Mouse (Mus musculus) CH12.LX (cell line): ENCODE measurements around the gene Emc10.

Source experiments
- CTCF ChIP-seq, 2 experiments: IDR thresholded peaks in 1 of 2; conservative IDR thresholded peaks in 1 of 2; 2 replicates each; pipeline ENCODE4 v1.5.1; 2011 to 2012; ENCODE audit warnings: low read depth in 2 of 2, low read length in 2 of 2, improper control_type of control experiment in 1 of 2, inconsistent platforms in 1 of 2, mild to moderate bottlenecking in 1 of 2, moderate library complexity in 1 of 2
- JUN ChIP-seq: IDR thresholded peaks from 2 replicates; pipeline ENCODE4 v1.6.1; 2011; ENCODE audit warnings: low read depth, mild to moderate bottlenecking, low read length, improper control_type of control experiment, moderate library complexity; ENCODE audit not compliant: insufficient read depth
- JUND ChIP-seq: conservative IDR thresholded peaks from 2 replicates; pipeline ENCODE4 v1.6.1; 2011; ENCODE audit warnings: low read depth, low read length, improper control_type of control experiment
- MEF2A ChIP-seq: IDR thresholded peaks from 2 replicates; pipeline ENCODE4 v1.6.1; 2014; ENCODE audit warnings: low read depth, mild to moderate bottlenecking, inconsistent platforms, low read length, improper control_type of control experiment, borderline replicate concordance
- POLR2A ChIP-seq: IDR thresholded peaks from 2 replicates; pipeline ENCODE4 v1.6.1; 2011; ENCODE audit warnings: low read depth, mild to moderate bottlenecking, improper control_type of control experiment, low read length
- POLR2AphosphoS2 ChIP-seq: IDR thresholded peaks from 2 replicates; pipeline ENCODE4 v1.6.1; 2011; ENCODE audit warnings: low read depth, low read length, improper control_type of control experiment
- RCOR1 ChIP-seq: conservative IDR thresholded peaks from 2 replicates; pipeline ENCODE4 v1.6.1; 2012; ENCODE audit warnings: low read depth, mild to moderate bottlenecking, inconsistent platforms, low read length, improper control_type of control experiment
- SMC3 ChIP-seq: IDR thresholded peaks from 2 replicates; pipeline ENCODE4 v1.6.1; 2011; ENCODE audit warnings: low read depth, low read length, improper control_type of control experiment
- TBP ChIP-seq: conservative IDR thresholded peaks from 2 replicates; pipeline ENCODE4 v1.6.1; 2011; ENCODE audit warnings: low read depth, low read length, improper control_type of control experiment

DNA sequence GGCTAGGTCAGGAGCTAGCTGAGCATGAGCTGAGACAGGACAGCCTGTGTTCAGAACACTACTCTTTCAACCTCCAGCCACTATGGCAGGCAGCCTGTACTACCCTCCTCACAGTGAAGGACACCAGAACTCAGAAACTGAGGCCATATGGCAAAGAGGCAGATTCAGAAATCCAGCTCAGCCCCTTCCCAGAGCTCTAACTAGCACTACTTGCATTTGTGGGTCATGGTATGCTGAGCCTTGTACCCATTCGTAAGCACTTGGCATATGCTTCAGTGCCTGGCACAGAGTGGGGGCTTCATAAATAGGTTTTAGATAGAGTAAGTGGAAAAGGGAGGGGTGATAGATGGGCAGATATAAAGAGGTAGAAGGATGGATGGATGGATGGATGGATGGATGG is 55.9 kb downstream of the Emc10 start:
- TF ChIP-seq CTCF (conservative IDR thresholded peaks at IDR 0.05 in 1 of 2, IDR thresholded peaks at IDR 0.05 in 1 of 2; ENCODE audit: low read depth in 2 of 2, low read length in 2 of 2): no peak
- TF ChIP-seq RCOR1: no peak
- TF ChIP-seq POLR2A: no peak
- TF ChIP-seq POLR2AphosphoS2: no peak
- no peak for TF ChIP-seq JUND
- TF ChIP-seq MEF2A: no peak
- no peak for TF ChIP-seq JUN
- TF ChIP-seq SMC3: no peak
- no peak for TF ChIP-seq TBP
